Mouse (Mus musculus): ENCODE results near the gene Yipf2.
"Not testable (repeated sequence)": the region's sequence is repeated elsewhere in the genome, so short reads cannot be mapped to it uniquely, and the experiment has no call there.

Yipf2 gene

DNA sequence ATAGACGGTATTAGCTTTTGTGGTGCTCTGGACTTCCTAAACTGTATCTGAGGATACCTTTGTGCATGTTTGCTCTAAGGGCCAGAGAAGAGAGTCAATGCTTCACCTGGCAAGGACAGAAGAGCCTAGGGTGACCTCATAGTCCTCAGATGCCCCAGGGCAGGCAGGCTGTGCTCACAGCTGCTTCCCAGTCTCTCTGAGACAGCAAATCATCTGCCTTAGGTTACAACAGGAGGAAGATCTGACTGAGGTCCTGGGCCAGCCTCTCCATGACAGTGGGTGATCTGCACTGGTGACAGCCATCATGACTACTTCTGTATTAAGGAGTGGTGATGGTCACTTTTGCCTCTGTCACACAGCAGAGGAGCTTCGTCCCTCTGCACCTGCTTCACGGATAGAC is 33.5 kb downstream of the Yipf2 start:
- no peak for DNase-seq (ENCODE audit: extremely low spot score, low read depth, low spot score)

DNA sequence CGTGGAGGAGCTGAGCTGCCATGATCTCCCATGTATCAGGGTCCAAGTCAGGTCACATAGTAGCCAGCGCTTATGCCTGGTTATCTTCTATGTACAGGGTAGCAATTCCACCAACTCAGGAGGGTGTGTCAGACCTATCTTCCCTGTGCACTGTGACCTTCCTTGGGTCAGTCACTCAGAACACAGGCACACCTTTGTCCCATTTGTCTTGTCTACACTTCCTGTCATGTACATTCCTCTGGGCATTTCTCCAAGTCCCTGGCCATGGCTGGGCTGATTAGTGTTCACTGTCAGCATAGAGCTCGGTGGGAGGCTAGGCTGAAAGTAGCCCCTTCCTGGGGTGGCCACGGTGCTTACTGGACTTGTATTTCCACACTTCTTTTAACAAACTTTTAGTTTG is 34.3 kb downstream of the Yipf2 start:
- DNase-seq (ENCODE audit: extremely low spot score, low read depth, low spot score): no peak

DNA sequence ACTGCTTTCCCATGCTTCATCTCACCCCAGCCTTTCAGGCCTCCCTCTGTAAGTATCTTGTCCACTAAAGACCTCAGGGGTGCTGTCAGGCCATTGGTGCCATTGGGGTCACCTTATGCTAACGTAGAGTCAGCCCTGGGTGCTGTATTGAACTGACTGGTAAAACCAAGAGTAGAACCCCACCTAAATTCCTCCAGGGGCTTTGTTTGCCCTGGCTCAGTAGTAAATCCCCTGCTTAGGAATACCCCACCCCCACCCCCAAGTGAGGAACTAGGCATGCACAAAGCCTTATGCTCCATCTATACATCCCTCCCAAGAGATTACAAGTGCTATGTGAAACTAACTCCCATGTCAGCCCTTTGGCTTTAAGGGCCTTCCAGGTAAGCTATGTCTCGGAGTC is 35.1 kb downstream of the Yipf2 start:
- no peak for DNase-seq (ENCODE audit: extremely low spot score, low read depth, low spot score)

DNA sequence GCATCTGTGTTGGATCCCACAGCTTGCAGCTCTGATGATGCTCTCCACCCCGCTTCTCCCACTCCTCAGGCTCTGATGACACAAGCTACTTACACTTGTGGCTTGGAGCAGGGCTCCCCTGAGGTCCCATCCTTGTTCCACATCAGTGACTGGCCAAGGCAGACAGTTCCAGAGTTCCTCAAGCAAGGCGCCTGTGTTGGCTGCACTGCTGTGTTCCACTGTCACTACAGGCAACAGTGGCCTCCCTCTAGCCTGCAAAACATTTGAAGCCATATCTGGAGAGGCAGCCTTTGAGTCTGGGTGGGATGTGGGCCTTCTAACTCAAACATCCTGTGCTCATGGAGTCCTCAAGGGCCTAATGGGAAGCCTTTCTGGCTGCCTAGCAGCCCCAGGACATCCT is 35.6 kb downstream of the Yipf2 start:
- no peak for DNase-seq (ENCODE audit: extremely low spot score, low read depth, low spot score)

GRCm38 (mm10) chr9:21555198-21555742 is 37.4 kb downstream of the Yipf2 start:
- DNase-seq (ENCODE audit: extremely low spot score, low read depth, low spot score): no peak

DNA sequence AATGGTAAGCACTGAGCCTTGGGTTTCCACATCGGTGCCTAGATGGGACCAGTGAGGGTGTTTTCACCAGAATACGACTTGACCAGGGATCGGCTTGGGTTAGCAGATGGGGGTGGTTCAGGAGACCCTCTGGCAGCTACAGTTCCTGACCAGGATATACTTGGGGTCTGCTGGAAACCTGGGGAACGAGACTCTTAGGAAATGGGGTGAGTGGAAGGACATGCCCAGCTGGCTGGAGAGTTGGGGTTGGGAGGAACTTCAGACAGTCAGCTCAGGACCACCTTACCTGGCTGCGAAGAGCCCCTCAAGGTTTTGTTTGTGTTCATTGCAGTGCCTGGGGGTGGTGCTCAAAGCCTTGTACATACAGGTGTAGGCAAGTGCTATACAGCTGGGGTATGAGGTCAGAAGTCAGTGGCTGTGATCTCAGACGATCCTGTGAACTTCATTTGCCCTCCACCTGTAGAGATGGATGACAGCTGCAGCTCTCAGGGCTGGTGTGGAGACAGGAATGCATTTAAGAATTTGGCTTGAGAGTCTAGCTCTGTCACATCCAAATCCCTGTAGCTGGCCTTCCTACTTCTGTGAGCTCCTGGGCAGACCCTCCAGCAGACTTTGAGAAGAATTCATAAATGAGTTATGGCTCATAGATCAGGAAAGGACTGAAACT is 38.9 kb downstream of the Yipf2 start:
- DNase-seq (ENCODE audit: extremely low spot score, low read depth, low spot score): no peak

GRCm38 (mm10) chr9:21551049-21551448 is 41.6 kb downstream of the Yipf2 start:
- no peak for DNase-seq (ENCODE audit: extremely low spot score, low read depth, low spot score)

DNA sequence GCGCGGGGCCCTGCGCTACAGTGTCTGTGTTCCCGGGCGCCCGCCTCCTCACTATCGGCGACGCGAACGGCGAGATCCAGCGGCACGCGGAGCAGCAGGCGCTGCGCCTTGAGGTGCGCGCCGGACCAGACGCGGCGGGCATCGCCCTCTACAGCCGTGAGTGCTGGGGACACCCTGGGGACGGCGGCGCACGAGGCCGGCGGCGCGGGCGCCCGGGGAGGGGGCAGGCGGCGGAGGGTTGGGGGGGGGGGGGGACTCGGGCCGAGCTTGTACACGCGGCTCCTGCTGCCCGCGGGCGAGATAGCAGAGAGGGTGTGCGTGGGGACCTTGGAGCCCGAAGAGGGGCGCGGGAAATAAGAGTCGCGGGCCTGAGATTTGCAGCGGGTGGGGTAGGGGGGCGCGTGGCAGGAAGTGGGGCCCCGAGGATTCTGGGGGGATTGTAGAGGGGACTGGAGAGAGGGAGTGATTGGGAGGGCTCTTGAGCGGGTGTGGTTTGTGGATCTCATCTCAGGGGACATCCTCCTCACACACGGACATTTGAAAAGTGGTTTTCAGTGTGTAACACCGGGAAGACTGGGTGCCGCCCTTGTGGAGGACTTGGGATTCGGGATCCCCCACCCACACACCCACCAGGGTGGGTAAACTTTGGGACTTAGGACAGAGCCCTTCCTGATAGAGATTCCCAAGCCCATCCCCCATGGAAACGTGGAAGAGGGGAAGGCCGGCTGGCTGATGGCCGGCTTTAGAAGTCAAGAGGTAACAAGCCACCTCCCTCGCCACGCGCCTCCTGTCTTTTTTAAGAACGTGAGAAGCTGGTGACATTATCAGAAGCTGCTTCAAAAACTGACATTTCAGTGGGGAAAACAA is 45.3 kb downstream of the Yipf2 start:
- DNase-seq (ENCODE audit: extremely low spot score, low read depth, low spot score): peak; percentile 3

- no peak for DNase-seq (ENCODE audit: extremely low spot score, low read depth, low spot score)
Measured at GRCm38 (mm10) chr9:21546789-21547074, 45.9 kb downstream of the Yipf2 start, which contains the start of gene Carm1. Gene Carm1 (plus strand): TSS chr9:21546894.

GRCm38 (mm10) chr9:21545916-21546788 is 46.5 kb downstream of the Yipf2 start:
- peak; percentile 95 for DNase-seq (ENCODE audit: extremely low spot score, low read depth, low spot score)

- DNase-seq (ENCODE audit: extremely low spot score, low read depth, low spot score): no peak
Measured at GRCm38 (mm10) chr9:21545351-21545915, 47.2 kb downstream of the Yipf2 start.

DNA sequence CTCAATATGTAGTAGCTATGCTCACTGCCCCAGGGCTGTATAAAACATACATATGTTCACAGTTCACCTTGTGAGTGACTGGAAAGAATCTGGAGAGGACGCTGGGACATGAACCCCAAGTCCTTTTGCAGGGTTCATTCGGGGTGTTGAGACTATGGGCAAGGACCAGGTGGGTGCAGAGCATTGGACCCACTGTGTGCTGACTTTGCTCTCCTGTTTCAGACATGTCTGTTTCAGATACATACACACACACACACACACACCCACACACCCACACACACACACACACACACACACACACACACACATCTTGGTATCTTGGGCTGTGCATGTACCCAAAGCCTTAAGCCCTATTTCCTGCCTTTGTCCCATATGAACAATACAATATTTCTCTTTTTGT is 50.6 kb downstream of the Yipf2 start:
- DNase-seq (ENCODE audit: extremely low spot score, low read depth, low spot score): not testable (repeated sequence)

GRCm38 (mm10) chr9:21539981-21540753 is 52.5 kb downstream of the Yipf2 start:
- no peak for DNase-seq (ENCODE audit: extremely low spot score, low read depth, low spot score)
